Mouse (Mus musculus) CH12.LX (cell line): ENCODE measurements at regions not wholly inside any gene's neighbourhood (a gene's known extent, or its start where the extent isn't known, plus 50 kb on each side); places are given as distances from the start of the nearest gene placed in this dataset.

Experiments
- CTCF ChIP-seq, 2 experiments: IDR thresholded peaks in 1 of 2; conservative IDR thresholded peaks in 1 of 2; 2 replicates each; pipeline ENCODE4 v1.5.1; 2011 to 2012; ENCODE audit warnings: low read depth in 2 of 2, low read length in 2 of 2, improper control_type of control experiment in 1 of 2, inconsistent platforms in 1 of 2, mild to moderate bottlenecking in 1 of 2, moderate library complexity in 1 of 2
- E2F4 ChIP-seq: IDR thresholded peaks from 2 replicates; pipeline ENCODE4 v1.6.1; 2011; ENCODE audit warnings: low read depth, low read length, improper control_type of control experiment; ENCODE audit not compliant: insufficient replicate concordance
- EP300 ChIP-seq: IDR thresholded peaks from 2 replicates; pipeline ENCODE4 v1.6.1; 2011; ENCODE audit warnings: low read length, improper control_type of control experiment
- NELFE ChIP-seq: IDR thresholded peaks from 2 replicates; pipeline ENCODE4 v1.6.1; 2011; ENCODE audit warnings: low read depth, low read length, improper control_type of control experiment
- PAX5 ChIP-seq: IDR thresholded peaks from 2 replicates; pipeline ENCODE4 v1.6.1; 2012; ENCODE audit warnings: low read length, inconsistent platforms, mixed read lengths
- POLR2A ChIP-seq: IDR thresholded peaks from 2 replicates; pipeline ENCODE4 v1.6.1; 2011; ENCODE audit warnings: low read depth, mild to moderate bottlenecking, improper control_type of control experiment, low read length
- UBTF ChIP-seq: IDR thresholded peaks from 2 replicates; pipeline ENCODE4 v1.6.1; 2012; ENCODE audit warnings: low read depth, mild to moderate bottlenecking, inconsistent platforms, low read length, improper control_type of control experiment, moderate library complexity

DNA sequence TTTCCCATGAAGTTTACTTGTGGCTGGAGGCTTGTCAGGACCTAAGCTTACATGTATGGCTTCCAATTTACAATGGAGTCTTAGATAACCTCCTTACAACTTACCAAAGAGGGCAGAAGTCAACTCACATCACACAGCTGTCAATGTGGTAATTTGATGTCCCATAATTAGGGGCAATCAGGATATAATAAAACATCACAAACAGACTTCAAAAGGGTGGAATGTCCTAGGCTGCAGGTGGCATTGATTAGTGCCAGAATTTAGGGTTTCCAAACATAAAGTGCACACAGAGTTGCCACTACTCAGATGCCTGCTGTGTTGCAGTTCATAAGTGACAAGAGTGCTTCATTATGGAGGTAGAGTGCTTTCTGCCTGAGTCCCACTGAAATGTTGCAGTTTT lies 227.9 kb downstream of the Rnd3 start:
- TF ChIP-seq EP300 (no peak), NELFE (no peak), CTCF (conservative IDR thresholded peaks at IDR 0.05 in 1 of 2, IDR thresholded peaks at IDR 0.05 in 1 of 2; ENCODE audit: low read depth in 2 of 2, low read length in 2 of 2) (no peak), E2F4 (no peak), UBTF (no peak), POLR2A (no peak), PAX5 (no peak)
